Mouse (Mus musculus): ENCODE results near the gene Cenpv.

DNA sequence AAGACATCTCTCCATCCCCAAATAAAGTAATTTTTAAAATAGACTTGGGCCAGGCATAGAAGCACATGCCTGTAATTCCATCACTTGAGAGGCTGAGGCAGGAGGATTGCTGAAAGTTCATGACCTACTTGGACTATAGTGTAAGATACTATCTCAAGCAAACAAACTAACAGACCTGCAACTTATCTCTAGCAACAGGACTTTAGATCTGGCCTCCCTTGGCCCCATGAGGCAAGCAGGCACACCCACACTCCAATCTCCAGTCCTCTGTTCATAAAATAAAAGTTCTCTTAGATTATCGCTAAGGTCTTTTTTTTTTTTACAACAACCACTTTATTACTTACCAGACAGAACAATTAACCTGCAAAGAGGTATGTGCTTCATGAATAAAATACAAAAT lies 52.1 kb downstream of the Cenpv start:
- no peak for TF ChIP-seq CTCF (IDR thresholded peaks at IDR 0.05; ENCODE audit: low read depth, low read length)
- no peak for TF ChIP-seq POLR2A (IDR thresholded peaks at IDR 0.05; ENCODE audit: extremely low read depth, insufficient read depth, low read length)

Measured in liver, adult 2 months (tissue).